Mouse (Mus musculus): ENCODE measurements around the gene Srgap3.

The Srgap3 gene

GRCm38 (mm10) chr6:112916243-112916642 lies 30.8 kb downstream of the Srgap3 start:
- Histone ChIP-seq H3K27me3 (ENCODE audit: insufficient read depth, low read length) (no peaks in the 10 kb centered on the region), H3K4me1 (replicated peaks; ENCODE audit: low read depth, low read length) (peaks cover 9% of the 10 kb centered on the region), H3K4me3 (replicated peaks; ENCODE audit: low read length) (no peak overlapping the region), H3K9me3 (ENCODE audit: low read length) (no peaks in the 10 kb centered on the region), H3K36me3 (ENCODE audit: insufficient read depth, low read length) (no peaks in the 10 kb centered on the region)
- TF ChIP-seq NANOG (IDR thresholded peaks at IDR 0.05; ENCODE audit: borderline replicate concordance, low read length) (no peak), POU5F1 (IDR thresholded peaks at IDR 0.05; ENCODE audit: borderline replicate concordance, low read length) (no peak), CTCF (conservative IDR thresholded peaks at IDR 0.05; ENCODE audit: low read length) (no peak)

GRCm38 (mm10) chr6:112912552-112912951 lies 34.5 kb downstream of the Srgap3 start:
- Histone ChIP-seq H3K36me3 (ENCODE audit: insufficient read depth, low read length) (no peaks in the 10 kb centered on the region), H3K4me1 (replicated peaks; ENCODE audit: low read depth, low read length) (no peaks in the 10 kb centered on the region), H3K27me3 (ENCODE audit: insufficient read depth, low read length) (no peaks in the 10 kb centered on the region), H3K9me3 (ENCODE audit: low read length) (no peaks in the 10 kb centered on the region), H3K4me3 (replicated peaks; ENCODE audit: low read length) (no peak overlapping the region)
- TF ChIP-seq CTCF (conservative IDR thresholded peaks at IDR 0.05; ENCODE audit: low read length) (no peak), POU5F1 (IDR thresholded peaks at IDR 0.05; ENCODE audit: borderline replicate concordance, low read length) (no peak), NANOG (IDR thresholded peaks at IDR 0.05; ENCODE audit: borderline replicate concordance, low read length) (no peak)

DNA sequence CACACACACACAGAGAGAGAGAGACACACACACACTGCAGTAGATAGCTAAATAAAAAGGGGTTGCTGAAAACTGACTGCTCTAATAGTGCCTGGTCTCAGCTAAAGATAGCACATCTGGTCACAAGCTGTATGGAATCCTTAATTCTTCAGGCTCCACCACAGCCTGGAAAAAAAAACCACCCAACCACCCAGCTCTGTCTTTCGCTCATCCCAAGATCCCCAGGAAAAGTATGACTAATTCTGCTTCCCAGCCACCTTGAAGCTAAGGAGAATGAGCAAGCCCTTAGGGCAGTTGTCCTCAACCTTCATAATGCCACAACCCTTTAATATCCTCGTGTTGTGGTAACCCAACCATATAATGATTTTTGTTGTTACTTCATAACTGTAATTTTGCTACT lies 37.4 kb downstream of the Srgap3 start:
- H3K4me1 ChIP-seq (replicated peaks; ENCODE audit: low read depth, low read length): no peaks in the 10 kb centered on the region
- TF ChIP-seq POU5F1 (IDR thresholded peaks at IDR 0.05; ENCODE audit: borderline replicate concordance, low read length) (no peak), CTCF (conservative IDR thresholded peaks at IDR 0.05; ENCODE audit: low read length) (no peak), NANOG (IDR thresholded peaks at IDR 0.05; ENCODE audit: borderline replicate concordance, low read length) (no peak)
- no peaks in the 10 kb centered on the region for H3K36me3 ChIP-seq (ENCODE audit: insufficient read depth, low read length)
- no peak overlapping the region for H3K4me3 ChIP-seq (replicated peaks; ENCODE audit: low read length)
- H3K9me3 ChIP-seq (ENCODE audit: low read length): no peaks in the 10 kb centered on the region
- H3K27me3 ChIP-seq (ENCODE audit: insufficient read depth, low read length): no peaks in the 10 kb centered on the region

DNA sequence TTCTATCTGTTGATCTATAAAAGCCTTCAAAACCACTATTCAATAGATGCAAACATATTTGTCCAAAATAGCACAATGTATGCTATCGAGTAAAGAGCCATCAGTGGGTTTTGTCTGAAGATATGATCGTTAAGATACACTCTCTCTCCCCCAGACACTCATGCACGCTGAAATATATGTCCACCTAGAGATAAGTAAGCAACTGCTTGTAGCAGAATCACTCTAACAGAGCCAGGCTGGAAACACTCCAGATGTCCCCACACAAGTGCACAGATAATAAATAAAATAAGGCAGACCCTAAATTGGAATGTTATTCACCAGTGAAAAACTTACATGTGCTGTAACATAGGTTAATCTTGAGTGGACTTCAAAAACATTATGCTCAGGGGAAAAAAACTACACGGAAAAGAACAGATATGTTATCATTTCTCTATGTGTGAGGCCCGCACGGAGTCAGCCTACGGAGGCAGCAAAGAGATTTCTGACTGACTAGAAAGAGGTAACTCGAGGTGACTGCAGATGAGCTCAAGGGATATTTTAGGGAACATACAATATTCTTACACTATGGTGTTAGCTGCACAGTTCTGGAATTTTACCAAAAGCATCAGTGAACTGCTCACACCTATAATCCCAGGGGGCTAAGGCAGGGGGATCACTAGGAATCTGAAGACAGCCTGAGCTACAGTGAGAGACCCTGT lies 39.0 kb downstream of the Srgap3 start:
- Histone ChIP-seq H3K4me3 (replicated peaks; ENCODE audit: low read length) (no peak overlapping the region), H3K36me3 (ENCODE audit: insufficient read depth, low read length) (no peaks in the 10 kb centered on the region), H3K4me1 (replicated peaks; ENCODE audit: low read depth, low read length) (peaks cover 12% of the 10 kb centered on the region), H3K9me3 (ENCODE audit: low read length) (no peaks in the 10 kb centered on the region), H3K27me3 (ENCODE audit: insufficient read depth, low read length) (no peaks in the 10 kb centered on the region)
- TF ChIP-seq NANOG (IDR thresholded peaks at IDR 0.05; ENCODE audit: borderline replicate concordance, low read length) (no peak), CTCF (conservative IDR thresholded peaks at IDR 0.05; ENCODE audit: low read length) (no peak), POU5F1 (IDR thresholded peaks at IDR 0.05; ENCODE audit: borderline replicate concordance, low read length) (no peak)

- Histone ChIP-seq H3K9me3 (ENCODE audit: low read length) (no peaks in the 10 kb centered on the region), H3K27me3 (ENCODE audit: insufficient read depth, low read length) (no peaks in the 10 kb centered on the region), H3K4me3 (replicated peaks; ENCODE audit: low read length) (no peak overlapping the region), H3K36me3 (ENCODE audit: insufficient read depth, low read length) (no peaks in the 10 kb centered on the region), H3K4me1 (replicated peaks; ENCODE audit: low read depth, low read length) (peaks cover 29% of the 10 kb centered on the region)
- no peak for TF ChIP-seq CTCF (conservative IDR thresholded peaks at IDR 0.05; ENCODE audit: low read length)
- TF ChIP-seq POU5F1 (IDR thresholded peaks at IDR 0.05; ENCODE audit: borderline replicate concordance, low read length): no peak
- TF ChIP-seq NANOG (IDR thresholded peaks at IDR 0.05; ENCODE audit: borderline replicate concordance, low read length): no peak
Measured at GRCm38 (mm10) chr6:112903796-112904195, 43.3 kb downstream of the Srgap3 start.

DNA sequence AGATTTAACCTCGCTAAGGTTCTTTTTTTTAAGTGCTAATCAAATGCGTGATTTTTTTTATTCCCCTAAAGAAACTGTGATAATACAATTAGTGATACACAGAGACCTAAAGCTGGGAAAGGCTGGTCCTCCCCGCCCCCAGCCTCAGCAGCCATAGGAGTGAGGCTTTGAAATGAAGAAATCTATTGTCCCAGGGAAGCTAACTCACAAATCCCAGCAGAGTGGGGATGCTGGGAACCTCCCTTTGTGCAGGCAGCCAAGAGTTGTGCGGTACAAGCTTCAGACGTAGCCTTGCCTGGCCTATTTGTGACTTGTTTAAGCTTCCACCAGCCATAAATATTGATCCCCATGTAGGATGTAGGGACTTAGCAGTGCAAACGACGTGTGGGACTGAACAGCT lies 43.8 kb downstream of the Srgap3 start:
- H3K4me3 ChIP-seq (replicated peaks; ENCODE audit: low read length): no peak overlapping the region
- H3K4me1 ChIP-seq (replicated peaks; ENCODE audit: low read depth, low read length): peaks cover 29% of the 10 kb centered on the region
- no peaks in the 10 kb centered on the region for H3K36me3 ChIP-seq (ENCODE audit: insufficient read depth, low read length)
- H3K27me3 ChIP-seq (ENCODE audit: insufficient read depth, low read length): no peaks in the 10 kb centered on the region
- H3K9me3 ChIP-seq (ENCODE audit: low read length): no peaks in the 10 kb centered on the region
- TF ChIP-seq NANOG (IDR thresholded peaks at IDR 0.05; ENCODE audit: borderline replicate concordance, low read length): no peak

DNA sequence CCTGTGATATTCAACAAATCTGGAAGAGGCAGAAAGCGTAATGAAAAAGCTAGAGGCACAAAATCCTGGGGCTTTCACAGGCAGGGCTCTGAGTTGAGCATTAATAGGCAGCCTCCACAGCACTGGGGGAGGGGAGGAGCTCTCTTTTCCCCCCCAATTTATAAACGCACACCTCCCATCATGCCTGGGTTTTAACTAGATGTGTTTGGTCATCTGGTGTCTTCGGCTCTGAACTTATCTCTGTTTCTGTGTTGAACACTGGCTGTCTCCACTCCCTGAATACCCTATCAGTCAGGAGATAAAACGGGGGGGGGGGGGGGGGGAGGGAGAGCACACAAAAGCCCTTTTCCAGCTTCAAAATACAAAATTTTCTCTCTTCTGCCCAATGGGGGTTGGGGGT lies 44.3 kb downstream of the Srgap3 start:
- H3K9me3 ChIP-seq (ENCODE audit: low read length): no peaks in the 10 kb centered on the region
- no peaks in the 10 kb centered on the region for H3K36me3 ChIP-seq (ENCODE audit: insufficient read depth, low read length)
- no peaks in the 10 kb centered on the region for H3K27me3 ChIP-seq (ENCODE audit: insufficient read depth, low read length)
- H3K4me1 ChIP-seq (replicated peaks; ENCODE audit: low read depth, low read length): peaks cover 29% of the 10 kb centered on the region
- TF ChIP-seq NANOG (IDR thresholded peaks at IDR 0.05; ENCODE audit: borderline replicate concordance, low read length) (no peak), CTCF (conservative IDR thresholded peaks at IDR 0.05; ENCODE audit: low read length) (no peak), POU5F1 (IDR thresholded peaks at IDR 0.05; ENCODE audit: borderline replicate concordance, low read length) (no peak)
- no peak overlapping the region for H3K4me3 ChIP-seq (replicated peaks; ENCODE audit: low read length)

DNA sequence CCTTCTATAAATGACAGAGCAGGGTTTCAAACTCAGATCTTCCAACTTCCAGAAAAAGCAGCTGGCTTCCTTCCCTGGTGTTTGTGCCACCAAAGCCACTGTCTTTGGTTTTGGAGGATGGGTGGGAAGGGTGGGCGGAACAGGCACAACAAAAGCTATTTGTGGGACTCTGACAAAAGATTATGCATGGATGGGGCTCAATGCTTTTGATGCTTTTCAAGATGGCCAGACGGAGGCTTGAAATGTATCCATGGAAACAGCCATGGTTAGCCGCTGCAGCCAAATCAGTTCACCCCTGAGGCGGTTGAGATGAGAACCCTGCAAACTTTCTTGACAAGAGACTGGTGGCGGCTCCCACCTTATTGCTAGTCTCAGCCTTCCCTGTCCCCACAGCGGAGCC lies 46.8 kb downstream of the Srgap3 start:
- no peak overlapping the region for H3K4me3 ChIP-seq (replicated peaks; ENCODE audit: low read length)
- no peaks in the 10 kb centered on the region for H3K36me3 ChIP-seq (ENCODE audit: insufficient read depth, low read length)
- TF ChIP-seq NANOG (IDR thresholded peaks at IDR 0.05; ENCODE audit: borderline replicate concordance, low read length) (no peak), CTCF (conservative IDR thresholded peaks at IDR 0.05; ENCODE audit: low read length) (no peak), POU5F1 (IDR thresholded peaks at IDR 0.05; ENCODE audit: borderline replicate concordance, low read length) (no peak)
- peaks cover 29% of the 10 kb centered on the region for H3K4me1 ChIP-seq (replicated peaks; ENCODE audit: low read depth, low read length)
- H3K9me3 ChIP-seq (ENCODE audit: low read length): no peaks in the 10 kb centered on the region
- no peaks in the 10 kb centered on the region for H3K27me3 ChIP-seq (ENCODE audit: insufficient read depth, low read length)

- no peak for TF ChIP-seq CTCF (conservative IDR thresholded peaks at IDR 0.05; ENCODE audit: low read length)
- TF ChIP-seq NANOG (IDR thresholded peaks at IDR 0.05; ENCODE audit: borderline replicate concordance, low read length): no peak
- no peak for TF ChIP-seq POU5F1 (IDR thresholded peaks at IDR 0.05; ENCODE audit: borderline replicate concordance, low read length)
- Histone ChIP-seq H3K27me3 (ENCODE audit: insufficient read depth, low read length) (no peaks in the 10 kb centered on the region), H3K9me3 (ENCODE audit: low read length) (no peaks in the 10 kb centered on the region), H3K4me1 (replicated peaks; ENCODE audit: low read depth, low read length) (peaks cover 29% of the 10 kb centered on the region), H3K4me3 (replicated peaks; ENCODE audit: low read length) (no peak overlapping the region), H3K36me3 (ENCODE audit: insufficient read depth, low read length) (no peaks in the 10 kb centered on the region)
Measured at GRCm38 (mm10) chr6:112899711-112900110, 47.4 kb downstream of the Srgap3 start.

All from E14TG2a.4 (cell line).